Mouse (Mus musculus): ENCODE results near the gene Mms19. TPM values are rescaled to one million over a fixed set of nuclear protein-coding genes. Genes with fewer than 3 reads are reported as not detected.

Gene Mms19
- 53.7 and 57.0 TPM in 2 replicates for polyA plus RNA-seq (2012; rRNA removed)

DNA sequence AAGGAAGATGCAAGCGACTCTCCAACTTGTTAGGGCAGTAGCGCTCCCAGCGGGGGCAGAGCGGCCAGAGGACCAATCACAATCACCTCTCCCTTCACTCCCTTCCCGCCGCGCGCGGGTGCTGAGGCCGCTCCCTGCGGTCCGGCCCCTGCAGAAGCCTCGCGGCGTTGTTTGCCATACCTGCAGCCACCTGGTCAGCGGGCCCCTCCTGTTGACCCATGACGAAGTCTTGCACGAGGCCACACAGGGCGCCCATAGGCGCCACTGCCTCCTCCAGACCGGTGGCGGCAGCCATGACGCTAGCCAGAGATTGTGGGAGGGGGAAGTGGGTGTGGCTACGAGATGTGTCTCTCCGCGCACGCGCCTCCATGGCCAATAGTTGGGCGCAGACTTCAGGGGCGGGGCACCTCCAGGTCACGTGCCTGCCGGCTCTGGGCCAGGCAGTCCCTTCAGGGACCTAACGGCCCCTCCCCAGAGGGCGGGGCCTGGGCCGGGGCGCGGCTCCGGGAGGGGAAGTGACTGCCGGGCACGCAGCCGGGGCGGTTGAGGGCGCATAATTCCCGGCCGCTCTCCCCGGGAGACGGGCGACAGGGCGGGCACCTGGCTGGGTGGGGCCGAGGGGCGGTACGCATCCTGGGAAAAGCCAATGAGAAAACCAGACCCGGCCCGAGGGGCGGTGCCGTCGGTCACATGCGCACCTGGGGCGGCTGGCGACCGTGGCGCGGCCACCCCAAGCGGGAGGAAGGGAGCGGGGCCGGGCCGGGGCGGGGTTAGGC lies at the start of gene Mms19:
Mms19 (minus strand) TSS at position 339 of the 776 bp plus-strand sequence.
- peaks cover 3% of the 10 kb centered on the region; the same call in 1 of the 2 replicates for H3K4me1 ChIP-seq (ENCODE audit: control insufficient read depth, insufficient read depth, low read length)
- TF ChIP-seq POLR2A (IDR thresholded peaks at IDR 0.05; ENCODE audit: borderline replicate concordance, extremely low read depth, low read depth, low read length) (peak; percentile 75; the same call in 1 of the 2 replicates), CTCF (IDR thresholded peaks at IDR 0.05; ENCODE audit: insufficient read depth, low read length) (no peak)
- peak within 1 kb of the TSS; percentile 66 for H3K4me3 ChIP-seq (replicated peaks; ENCODE audit: extremely low read depth, low read depth, low read length)
- peak; percentile 99 for DNase-seq
- under 1% methylated on average over 68 of the region's 68 CpGs for WGBS

DNA sequence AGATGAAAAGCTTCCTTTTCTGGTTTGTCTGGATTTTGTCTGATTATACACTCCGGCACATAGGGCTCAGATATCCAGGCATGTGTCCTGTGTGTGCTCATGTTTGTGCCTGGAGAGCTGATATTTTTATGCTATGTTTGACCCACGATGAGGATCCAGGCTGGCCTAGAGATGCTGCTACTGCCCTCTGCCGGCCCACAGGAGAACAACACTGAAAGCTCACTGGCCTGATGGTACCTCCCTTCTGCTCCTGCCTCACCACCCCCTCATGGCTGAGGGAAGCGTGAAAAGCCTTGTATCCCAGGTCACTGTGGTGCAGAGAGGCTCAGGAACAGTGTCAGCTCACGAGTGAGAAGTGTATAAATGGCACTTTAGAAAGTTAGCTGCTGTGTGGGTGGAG lies 45.2 kb upstream of the Mms19 start:
- no peaks in the 10 kb centered on the region for H3K4me1 ChIP-seq (ENCODE audit: control insufficient read depth, insufficient read depth, low read length)
- WGBS: 1% methylated on average over 5 of the region's 5 CpGs

DNA sequence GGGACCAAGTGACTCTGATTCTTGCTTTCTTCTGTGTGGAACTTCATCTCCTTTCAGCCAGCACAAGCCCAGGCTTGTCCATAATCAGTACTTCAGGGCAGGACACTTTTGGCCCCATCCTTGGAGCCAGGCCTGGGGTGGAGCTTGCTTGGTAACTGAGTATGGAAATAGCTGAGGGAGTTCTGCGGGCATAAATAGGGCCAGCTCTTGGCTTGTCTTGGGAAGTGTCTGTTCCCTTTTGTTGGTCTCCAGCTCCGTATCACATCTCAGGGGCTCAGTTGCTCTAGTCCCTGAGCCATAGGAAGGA lies 41.5 kb upstream of the Mms19 start:
- no peak for DNase-seq
- no peak for TF ChIP-seq CTCF (IDR thresholded peaks at IDR 0.05; ENCODE audit: insufficient read depth, low read length)
- no peak for TF ChIP-seq POLR2A (IDR thresholded peaks at IDR 0.05; ENCODE audit: borderline replicate concordance, extremely low read depth, low read depth, low read length)
- 71% methylated on average over 2 of the region's 2 CpGs for WGBS
- H3K4me3 ChIP-seq (replicated peaks; ENCODE audit: extremely low read depth, low read depth, low read length): no peak overlapping the region
- H3K4me1 ChIP-seq (ENCODE audit: control insufficient read depth, insufficient read depth, low read length): peaks cover 18% of the 10 kb centered on the region

More for the DNA sequence above, 45.2 kb upstream of the Mms19 start:
- H3K4me3 ChIP-seq (replicated peaks; ENCODE audit: extremely low read depth, low read depth, low read length): no peak overlapping the region
- peak; percentile 96 for TF ChIP-seq CTCF (IDR thresholded peaks at IDR 0.05; ENCODE audit: insufficient read depth, low read length)
- no peak for TF ChIP-seq POLR2A (IDR thresholded peaks at IDR 0.05; ENCODE audit: borderline replicate concordance, extremely low read depth, low read depth, low read length)
- DNase-seq: peak; percentile 82

DNA sequence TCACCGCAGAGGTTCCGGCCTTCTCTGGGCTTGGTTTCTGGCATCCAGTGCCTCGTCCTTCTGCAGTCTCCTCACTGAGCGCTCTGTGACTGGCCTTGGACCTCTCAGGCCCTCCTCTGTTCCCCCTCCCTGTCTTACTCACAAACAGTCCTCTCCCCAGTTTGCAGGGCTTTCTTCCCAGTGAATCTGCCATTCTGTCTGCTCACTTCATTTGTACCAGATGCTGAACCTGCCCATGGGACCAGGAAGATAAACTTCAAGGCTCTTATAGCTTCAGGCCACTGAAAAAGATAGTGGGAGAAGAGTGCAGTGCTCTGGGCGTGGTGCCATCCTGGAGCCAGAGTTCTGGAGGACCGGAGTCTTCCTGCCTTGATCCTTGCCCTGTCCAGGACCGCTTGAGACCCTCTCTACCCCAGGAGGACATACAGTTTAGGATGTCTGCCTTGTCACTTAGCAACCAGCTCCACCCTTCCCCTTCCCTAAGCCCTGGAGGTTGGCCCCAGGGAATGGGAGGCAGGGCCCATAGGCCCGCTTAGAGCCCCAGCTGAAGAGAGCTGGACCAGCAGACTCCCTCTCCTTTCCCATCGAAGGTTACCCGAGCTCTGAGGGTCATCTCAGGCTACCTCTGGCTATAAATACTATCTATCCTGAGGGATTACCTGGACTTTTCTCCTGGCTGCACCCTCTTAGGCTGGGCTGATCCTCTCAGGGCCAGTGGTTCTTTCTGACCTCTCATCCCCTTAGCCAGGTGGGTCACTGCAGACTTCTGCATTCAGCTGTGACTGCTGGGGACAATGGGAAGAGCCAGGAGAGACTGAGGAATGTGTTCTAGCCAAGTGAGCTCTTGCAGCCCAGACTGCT lies 41.0 kb upstream of the Mms19 start:
- WGBS: 66% methylated on average over 10 of the region's 10 CpGs
- Histone ChIP-seq H3K4me3 (replicated peaks; ENCODE audit: extremely low read depth, low read depth, low read length) (no peak overlapping the region), H3K4me1 (ENCODE audit: control insufficient read depth, insufficient read depth, low read length) (peaks cover 23% of the 10 kb centered on the region)
- TF ChIP-seq POLR2A (IDR thresholded peaks at IDR 0.05; ENCODE audit: borderline replicate concordance, extremely low read depth, low read depth, low read length): no peak
- no peak for TF ChIP-seq CTCF (IDR thresholded peaks at IDR 0.05; ENCODE audit: insufficient read depth, low read length)
- DNase-seq: no peak

GRCm38 (mm10) chr19:42019011-42019522 lies 38.1 kb upstream of the Mms19 start:
- no peak for DNase-seq
- WGBS: 47% methylated on average over 4 of the region's 4 CpGs
- Histone ChIP-seq H3K4me1 (ENCODE audit: control insufficient read depth, insufficient read depth, low read length) (peaks cover 23% of the 10 kb centered on the region), H3K4me3 (replicated peaks; ENCODE audit: extremely low read depth, low read depth, low read length) (no peak overlapping the region)
- no peak for TF ChIP-seq POLR2A (IDR thresholded peaks at IDR 0.05; ENCODE audit: borderline replicate concordance, extremely low read depth, low read depth, low read length)
- TF ChIP-seq CTCF (IDR thresholded peaks at IDR 0.05; ENCODE audit: insufficient read depth, low read length): no peak

GRCm38 (mm10) chr19:42017399-42018247 lies 36.7 kb upstream of the Mms19 start:
- 26% methylated on average over 8 of the region's 8 CpGs for WGBS
- TF ChIP-seq POLR2A (IDR thresholded peaks at IDR 0.05; ENCODE audit: borderline replicate concordance, extremely low read depth, low read depth, low read length): no peak
- no peak for TF ChIP-seq CTCF (IDR thresholded peaks at IDR 0.05; ENCODE audit: insufficient read depth, low read length)
- DNase-seq: peak; percentile 34
- no peak overlapping the region for H3K4me3 ChIP-seq (replicated peaks; ENCODE audit: extremely low read depth, low read depth, low read length)
- H3K4me1 ChIP-seq (ENCODE audit: control insufficient read depth, insufficient read depth, low read length): peaks cover 23% of the 10 kb centered on the region

DNA sequence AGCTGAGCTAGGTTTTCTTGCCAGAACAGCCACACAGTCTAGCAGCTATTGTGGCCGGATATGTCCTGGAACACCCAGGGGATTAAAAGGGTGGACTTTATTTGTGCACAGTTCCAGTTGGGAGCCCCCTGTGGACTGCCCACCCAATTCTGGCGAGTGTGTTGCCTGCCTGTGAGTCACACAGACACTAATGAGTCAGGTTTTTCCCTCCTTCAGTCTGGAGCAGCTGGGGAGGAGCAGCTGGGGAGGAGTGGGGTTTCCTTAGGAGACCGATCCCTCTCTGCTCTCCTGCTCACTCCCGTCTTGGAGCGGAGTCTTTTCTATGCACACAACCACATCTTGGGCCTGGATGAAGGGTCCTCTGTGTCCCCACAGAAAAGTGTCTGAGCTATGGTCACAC lies 35.9 kb upstream of the Mms19 start:
- H3K4me1 ChIP-seq (ENCODE audit: control insufficient read depth, insufficient read depth, low read length): peaks cover 23% of the 10 kb centered on the region
- DNase-seq: no peak
- WGBS: 72% methylated on average over 5 of the region's 5 CpGs

GRCm38 (mm10) chr19:42016251-42016650 lies 35.3 kb upstream of the Mms19 start:
- WGBS: 79% methylated on average over 4 of the region's 4 CpGs
- no peak for DNase-seq
- H3K4me3 ChIP-seq (replicated peaks; ENCODE audit: extremely low read depth, low read depth, low read length): no peak overlapping the region
- TF ChIP-seq CTCF (IDR thresholded peaks at IDR 0.05; ENCODE audit: insufficient read depth, low read length) (no peak), POLR2A (IDR thresholded peaks at IDR 0.05; ENCODE audit: borderline replicate concordance, extremely low read depth, low read depth, low read length) (no peak)
- H3K4me1 ChIP-seq (ENCODE audit: control insufficient read depth, insufficient read depth, low read length): peaks cover 23% of the 10 kb centered on the region

More for the DNA sequence above, 35.9 kb upstream of the Mms19 start:
- H3K4me3 ChIP-seq (replicated peaks; ENCODE audit: extremely low read depth, low read depth, low read length): no peak overlapping the region
- TF ChIP-seq CTCF (IDR thresholded peaks at IDR 0.05; ENCODE audit: insufficient read depth, low read length) (no peak), POLR2A (IDR thresholded peaks at IDR 0.05; ENCODE audit: borderline replicate concordance, extremely low read depth, low read depth, low read length) (no peak)

DNA sequence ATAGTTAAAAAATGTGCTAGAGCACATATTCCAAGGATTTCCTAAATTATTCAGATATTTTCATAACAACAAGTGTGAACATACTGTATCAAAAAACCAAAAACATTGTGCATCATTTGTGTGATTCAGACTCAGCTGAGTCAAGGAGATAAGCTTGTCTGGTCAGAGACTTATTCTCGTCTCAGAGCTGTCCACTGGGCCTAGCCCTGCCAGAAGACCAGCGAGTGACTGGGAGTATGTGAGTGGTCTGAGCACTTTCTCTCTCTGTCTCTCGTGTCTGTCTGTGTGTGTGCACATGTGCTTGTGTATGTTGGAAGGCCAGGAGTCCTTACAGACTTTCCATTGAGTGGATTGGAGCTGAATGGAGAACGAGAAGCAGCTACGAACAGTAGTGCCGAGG lies 34.0 kb upstream of the Mms19 start:
- DNase-seq: no peak
- Histone ChIP-seq H3K4me3 (replicated peaks; ENCODE audit: extremely low read depth, low read depth, low read length) (no peak overlapping the region), H3K4me1 (ENCODE audit: control insufficient read depth, insufficient read depth, low read length) (peaks cover 23% of the 10 kb centered on the region)
- TF ChIP-seq CTCF (IDR thresholded peaks at IDR 0.05; ENCODE audit: insufficient read depth, low read length): no peak
- TF ChIP-seq POLR2A (IDR thresholded peaks at IDR 0.05; ENCODE audit: borderline replicate concordance, extremely low read depth, low read depth, low read length): no peak
- 80% methylated on average over 6 of the region's 6 CpGs for WGBS

Measured in lung, adult 2 months (tissue).